Mouse (Mus musculus) cerebellum, adult 2 months (tissue): ENCODE data around the gene Bckdhb.

ENCODE experiments used
- CTCF ChIP-seq: fragments of 200-500 bp; IDR thresholded peaks from 2 replicates; pipeline ENCODE4 v1.5.1; 2011; ENCODE audit warnings: low read depth, mild to moderate bottlenecking, control low read depth, low read length, moderate library complexity, borderline replicate concordance; ENCODE audit not compliant: insufficient read depth
- POLR2A ChIP-seq: fragments of 200-500 bp; IDR thresholded peaks from 2 replicates; pipeline ENCODE4 v1.6.1; 2011; ENCODE audit warnings: low read length, control low read depth, borderline replicate concordance; ENCODE audit not compliant: insufficient read depth

GRCm38 (mm10) chr9:84046961-84047360, 122.0 kb downstream of the Bckdhb start:
- TF ChIP-seq POLR2A (no peak), CTCF (no peak)
